Mouse (Mus musculus) liver, postnatal 0 days (tissue): ENCODE data around the gene Sox5. TPM values are rescaled to one million over a fixed set of nuclear protein-coding genes. Genes with fewer than 3 reads are reported as not detected.

ENCODE experiments used
- ATAC-seq: fragments of 200-750 bp; cut with Nextera tagmentation; 2 replicates; pipeline ENCODE4 v1.8.0; 2017; ENCODE audit warnings: mild to moderate bottlenecking, moderate library complexity
- DNase-seq: peaks from one replicate; pipeline ENCODE4 v3.0.0-alpha.2; 2016
- H3K27ac ChIP-seq: fragments of 300-500 bp; sonication (generic); 2 replicates; pipeline ENCODE4 v1.5.1; 2014; ENCODE audit warnings: antibody characterized with exemption, moderate library complexity, mild to moderate bottlenecking, low read depth
- H3K27me3 ChIP-seq: fragments of 300-500 bp; sonication (generic); 2 replicates; pipeline ENCODE4 v1.6.1; 2014; ENCODE audit warnings: low read length, control low read depth, mixed read lengths; ENCODE audit not compliant: insufficient read depth
- H3K36me3 ChIP-seq: fragments of 300-500 bp; sonication (generic); replicated peaks from 2 replicates; pipeline ENCODE4 v1.6.1; 2014; ENCODE audit warnings: mild to moderate bottlenecking, control low read depth, low read length, moderate library complexity, mixed read lengths; ENCODE audit not compliant: insufficient read depth
- H3K4me1 ChIP-seq: fragments of 300-500 bp; sonication (generic); 2 replicates; pipeline ENCODE4 v1.6.1; 2014; ENCODE audit warnings: antibody characterized with exemption, mild to moderate bottlenecking, control low read depth; ENCODE audit not compliant: insufficient read depth
- H3K4me2 ChIP-seq: fragments of 300-500 bp; sonication (generic); 2 replicates; pipeline ENCODE4 v1.6.1; 2014; ENCODE audit warnings: low read depth, mild to moderate bottlenecking, low read length, moderate library complexity, mixed read lengths
- H3K4me3 ChIP-seq: fragments of 300-500 bp; sonication (generic); 2 replicates; pipeline ENCODE4 v1.5.1; 2014; ENCODE audit warnings: low read depth, low read length
- H3K9ac ChIP-seq: fragments of 300-500 bp; sonication (generic); replicated peaks from 2 replicates; pipeline ENCODE4 v1.6.1; 2014; ENCODE audit warnings: mild to moderate bottlenecking, moderate library complexity
- H3K9me3 ChIP-seq: fragments of 300-500 bp; sonication (generic); 2 replicates; pipeline ENCODE4 v1.6.1; 2016; ENCODE audit warnings: mild to moderate bottlenecking, control low read depth, low read length, mixed read lengths
- CTCF ChIP-seq: sonication (generic); IDR thresholded peaks from 2 replicates; pipeline ENCODE4 v1.5.1; 2016; ENCODE audit warnings: antibody characterized with exemption, low read depth
- EP300 ChIP-seq: IDR thresholded peaks from 2 replicates; pipeline ENCODE4 v1.6.1; 2016; ENCODE audit warnings: antibody characterized with exemption, low read depth, mild to moderate bottlenecking
- WGBS: fragments of 180-500 bp; shearing (Covaris S2); extraction: QIAGEN DNeasy Blood & Tissue Kit; methylation state at CpG from one replicate; pipeline ENCODE4 v1.1.7; 2014; ENCODE audit not compliant: insufficient replicate concordance; 5-methylcytosine and 5-hydroxymethylcytosine counted together
- polyA plus RNA-seq: library from polyadenylated mRNA; unstranded; fragments of >200 nt; fragmentation: Nextera tagmentation; extraction: Ambion mirVana; gene quantifications from 2 replicates; pipeline ENCODE4 v1.2.1, GENCODE M21; 2015

The Sox5 gene
- polyA plus RNA-seq, 1 experiment from 2014 or later, result 7.5 TPM

GRCm38 (mm10) chr6:144167058-144167457, 614.7 kb downstream of the Sox5 start:
- no peaks in the 10 kb centered on the region for H3K4me1 ChIP-seq
- H3K27me3 ChIP-seq, result no peaks in the 10 kb centered on the region
- no peak for DNase-seq
- ATAC-seq, result no peak
- no peaks in the 10 kb centered on the region for H3K36me3 ChIP-seq
- no peak overlapping the region for H3K4me3 ChIP-seq
- WGBS, result 85% methylated on average over 7 of the region's 7 CpGs
- no peaks in the 10 kb centered on the region for H3K9me3 ChIP-seq
- no peak overlapping the region for H3K9ac ChIP-seq
- TF ChIP-seq EP300 (no peak), CTCF (no peak)
- no peak overlapping the region for H3K27ac ChIP-seq
- H3K4me2 ChIP-seq, result no peak overlapping the region

- Histone ChIP-seq H3K9me3 (no peaks in the 10 kb centered on the region), H3K4me3 (no peak overlapping the region), H3K36me3 (no peaks in the 10 kb centered on the region), H3K4me2 (no peak overlapping the region), H3K27ac (no peak overlapping the region), H3K27me3 (no peaks in the 10 kb centered on the region), H3K4me1 (no peaks in the 10 kb centered on the region), H3K9ac (no peak overlapping the region)
- DNase-seq (no peak), ATAC-seq (no peak)
- TF ChIP-seq EP300, result no peak
- TF ChIP-seq CTCF, result no peak
- WGBS, result 79% methylated on average over 8 of the region's 8 CpGs
Measured at GRCm38 (mm10) chr6:144166651-144167050, 615.1 kb downstream of the Sox5 start.

- no peak overlapping the region for H3K4me2 ChIP-seq
- WGBS, result 51% methylated on average over 8 of the region's 8 CpGs
- no peak for ATAC-seq
- no peak for TF ChIP-seq CTCF
- TF ChIP-seq EP300, result no peak
- no peaks in the 10 kb centered on the region for H3K4me1 ChIP-seq
- H3K4me3 ChIP-seq, result no peak overlapping the region
- H3K27ac ChIP-seq, result no peak overlapping the region
- no peak for DNase-seq
- no peaks in the 10 kb centered on the region for H3K9me3 ChIP-seq
- no peaks in the 10 kb centered on the region for H3K36me3 ChIP-seq
- H3K27me3 ChIP-seq, result no peaks in the 10 kb centered on the region
- no peak overlapping the region for H3K9ac ChIP-seq
Measured at GRCm38 (mm10) chr6:144166104-144166503, 615.7 kb downstream of the Sox5 start.

- TF ChIP-seq EP300 (no peak), CTCF (no peak)
- no peak overlapping the region for H3K4me3 ChIP-seq
- H3K4me2 ChIP-seq, result no peak overlapping the region
- H3K27me3 ChIP-seq, result no peaks in the 10 kb centered on the region
- H3K9me3 ChIP-seq, result no peaks in the 10 kb centered on the region
- WGBS, result 78% methylated on average over 9 of the region's 9 CpGs
- ATAC-seq, result no peak
- H3K9ac ChIP-seq, result no peak overlapping the region
- no peak overlapping the region for H3K27ac ChIP-seq
- H3K4me1 ChIP-seq, result no peaks in the 10 kb centered on the region
- H3K36me3 ChIP-seq, result no peaks in the 10 kb centered on the region
- no peak for DNase-seq
Measured at GRCm38 (mm10) chr6:144163501-144163900, 618.3 kb downstream of the Sox5 start.

GRCm38 (mm10) chr6:144158637-144159036, 623.1 kb downstream of the Sox5 start:
- no peaks in the 10 kb centered on the region for H3K36me3 ChIP-seq
- DNase-seq (no peak), ATAC-seq (no peak)
- no peaks in the 10 kb centered on the region for H3K27me3 ChIP-seq
- no peaks in the 10 kb centered on the region for H3K9me3 ChIP-seq
- 89% methylated on average over 12 of the region's 12 CpGs for WGBS
- H3K4me2 ChIP-seq, result no peak overlapping the region
- H3K4me3 ChIP-seq, result no peak overlapping the region
- TF ChIP-seq CTCF (no peak), EP300 (no peak)
- H3K4me1 ChIP-seq, result no peaks in the 10 kb centered on the region
- no peak overlapping the region for H3K27ac ChIP-seq
- no peak overlapping the region for H3K9ac ChIP-seq

- ATAC-seq, result no peak
- 69% methylated on average over 9 of the region's 9 CpGs for WGBS
- no peaks in the 10 kb centered on the region for H3K9me3 ChIP-seq
- no peak overlapping the region for H3K4me2 ChIP-seq
- H3K27ac ChIP-seq, result no peak overlapping the region
- H3K4me3 ChIP-seq, result no peak overlapping the region
- no peaks in the 10 kb centered on the region for H3K4me1 ChIP-seq
- DNase-seq, result no peak
- H3K27me3 ChIP-seq, result no peaks in the 10 kb centered on the region
- TF ChIP-seq EP300 (no peak), CTCF (no peak)
- H3K9ac ChIP-seq, result no peak overlapping the region
- H3K36me3 ChIP-seq, result no peaks in the 10 kb centered on the region
Measured at GRCm38 (mm10) chr6:144154892-144155424, 626.8 kb downstream of the Sox5 start.

GRCm38 (mm10) chr6:144151957-144152356, 629.8 kb downstream of the Sox5 start:
- H3K9me3 ChIP-seq, result no peaks in the 10 kb centered on the region
- H3K4me2 ChIP-seq, result no peak overlapping the region
- TF ChIP-seq EP300 (no peak), CTCF (no peak)
- DNase-seq (no peak), ATAC-seq (no peak)
- no peaks in the 10 kb centered on the region for H3K27me3 ChIP-seq
- WGBS, result 31% methylated on average over 3 of the region's 3 CpGs
- no peaks in the 10 kb centered on the region for H3K4me1 ChIP-seq
- H3K4me3 ChIP-seq, result no peak overlapping the region
- no peak overlapping the region for H3K27ac ChIP-seq
- H3K36me3 ChIP-seq, result no peaks in the 10 kb centered on the region
- no peak overlapping the region for H3K9ac ChIP-seq
